Mouse (Mus musculus): ENCODE measurements at regions not wholly inside any gene's neighbourhood (a gene's known extent, or its start where the extent isn't known, plus 50 kb on each side); places are given as distances from the start of the nearest gene placed in this dataset.

- DNase-seq (ENCODE audit: low spot score): peak; percentile 33
These were observed 131.0 kb upstream of the Adcyap1 start for GRCm38 (mm10) chr17:93067850-93068249.

DNA sequence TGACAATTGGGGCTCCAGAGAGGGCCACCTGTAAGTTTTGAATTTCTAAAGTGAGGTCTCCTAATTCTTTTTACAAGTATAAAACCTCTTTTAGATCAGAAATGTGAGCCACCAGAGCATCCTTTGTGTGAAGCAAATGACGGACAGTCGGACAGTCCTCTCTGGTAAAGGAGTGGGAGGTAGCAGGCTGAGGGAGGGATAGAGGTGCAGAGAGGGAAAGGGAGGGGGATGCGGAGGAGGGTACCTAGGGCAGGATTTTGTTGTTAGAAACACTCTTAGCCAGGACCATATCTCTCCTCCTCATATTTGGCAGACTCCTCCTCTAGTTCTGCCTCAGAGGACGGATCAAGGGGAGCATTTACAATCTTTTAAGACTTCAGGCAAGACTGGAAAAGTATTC, 130.3 kb upstream of the Adcyap1 start:
- no peak for DNase-seq (ENCODE audit: low spot score)

DNA sequence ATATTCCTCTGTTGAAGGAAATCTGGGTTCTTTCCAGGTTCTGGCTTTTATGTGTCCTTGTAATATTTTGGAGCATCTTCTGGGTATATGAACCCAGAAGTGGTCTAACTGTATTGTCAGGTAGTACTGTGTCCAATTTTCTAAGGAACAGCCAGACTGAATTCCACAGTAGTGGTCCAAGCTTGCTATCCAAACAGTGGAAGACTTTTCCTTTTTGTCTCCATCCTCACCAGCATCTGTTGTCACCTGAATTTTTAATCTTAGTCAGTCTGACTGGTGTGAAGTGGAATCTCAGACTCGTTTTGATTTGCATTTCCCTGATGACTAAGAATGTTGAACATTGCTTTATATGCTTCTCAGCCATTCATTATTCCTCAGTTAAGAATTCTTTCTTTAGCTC, 114.8 kb upstream of the Adcyap1 start:
- no peak for DNase-seq (ENCODE audit: low spot score)

GRCm38 (mm10) chr17:93104516-93104915, 94.3 kb upstream of the Adcyap1 start:
- peak; percentile 59 for DNase-seq (ENCODE audit: low spot score)

DNA sequence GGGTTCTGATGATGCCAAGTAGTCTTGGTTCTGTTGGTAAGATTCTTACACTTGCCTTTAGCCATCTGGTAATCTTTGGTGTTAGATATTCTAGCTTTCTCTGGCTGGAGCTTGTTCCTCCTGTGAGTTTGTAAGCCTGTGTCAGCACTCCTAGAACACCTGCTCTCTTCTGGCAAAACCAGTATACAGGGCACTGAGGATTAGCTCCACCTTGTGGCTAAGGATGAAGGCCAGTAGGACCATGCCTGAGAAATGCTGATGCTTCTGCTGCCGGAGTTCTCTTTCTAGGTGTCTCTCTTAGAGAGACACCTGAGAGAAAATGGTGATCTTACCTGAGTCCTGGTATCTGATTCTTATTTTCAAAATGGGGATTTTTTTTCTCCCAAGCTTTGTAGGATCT, 58.8 kb upstream of the Adcyap1 start:
- DNase-seq (ENCODE audit: low spot score): no peak

GRCm38 (mm10) chr17:93141125-93141524, 57.7 kb upstream of the Adcyap1 start:
- peak; percentile 61 for DNase-seq (ENCODE audit: low spot score)
